Mouse (Mus musculus) cortical plate, adult 2 months (tissue): ENCODE measurements at regions not wholly inside any gene's neighbourhood (a gene's known extent, or its start where the extent isn't known, plus 50 kb on each side); places are given as distances from the start of the nearest gene placed in this dataset.

ENCODE experiments used
- CTCF ChIP-seq: fragments of 200-500 bp; IDR thresholded peaks from 2 replicates; pipeline ENCODE4 v1.5.1; 2011; ENCODE audit warnings: mild to moderate bottlenecking, control low read depth, low read length; ENCODE audit not compliant: insufficient read depth; ENCODE audit errors: extremely low read depth
- POLR2A ChIP-seq: fragments of 200-500 bp; IDR thresholded peaks from 2 replicates; pipeline ENCODE4 v1.6.1; 2011; ENCODE audit warnings: mild to moderate bottlenecking, low read length, control low read depth; ENCODE audit not compliant: insufficient read depth; ENCODE audit errors: extremely low read depth

GRCm38 (mm10) chr2:169515350-169515749, 72.2 kb downstream of the Gm11011 start:
- TF ChIP-seq CTCF, result no peak
- no peak for TF ChIP-seq POLR2A
